Mouse (Mus musculus) cortical plate, adult 2 months (tissue): ENCODE measurements around the gene Zfp541.

Experiments used
- CTCF ChIP-seq: fragments of 200-500 bp; IDR thresholded peaks from 2 replicates; pipeline ENCODE4 v1.5.1; 2011; ENCODE audit warnings: mild to moderate bottlenecking, control low read depth, low read length; ENCODE audit not compliant: insufficient read depth; ENCODE audit errors: extremely low read depth
- POLR2A ChIP-seq: fragments of 200-500 bp; IDR thresholded peaks from 2 replicates; pipeline ENCODE4 v1.6.1; 2011; ENCODE audit warnings: mild to moderate bottlenecking, low read length, control low read depth; ENCODE audit not compliant: insufficient read depth; ENCODE audit errors: extremely low read depth

- TF ChIP-seq CTCF (no peak), POLR2A (no peak)
These were observed 73.4 kb downstream of the Zfp541 start for GRCm38 (mm10) chr7:16134951-16135392.
